Mouse (Mus musculus): ENCODE data around the gene Tmc6.
"Not testable (repeated sequence)": the region's sequence is repeated elsewhere in the genome, so short reads cannot be mapped to it uniquely, and the experiment has no call there.

The Tmc6 gene

DNA sequence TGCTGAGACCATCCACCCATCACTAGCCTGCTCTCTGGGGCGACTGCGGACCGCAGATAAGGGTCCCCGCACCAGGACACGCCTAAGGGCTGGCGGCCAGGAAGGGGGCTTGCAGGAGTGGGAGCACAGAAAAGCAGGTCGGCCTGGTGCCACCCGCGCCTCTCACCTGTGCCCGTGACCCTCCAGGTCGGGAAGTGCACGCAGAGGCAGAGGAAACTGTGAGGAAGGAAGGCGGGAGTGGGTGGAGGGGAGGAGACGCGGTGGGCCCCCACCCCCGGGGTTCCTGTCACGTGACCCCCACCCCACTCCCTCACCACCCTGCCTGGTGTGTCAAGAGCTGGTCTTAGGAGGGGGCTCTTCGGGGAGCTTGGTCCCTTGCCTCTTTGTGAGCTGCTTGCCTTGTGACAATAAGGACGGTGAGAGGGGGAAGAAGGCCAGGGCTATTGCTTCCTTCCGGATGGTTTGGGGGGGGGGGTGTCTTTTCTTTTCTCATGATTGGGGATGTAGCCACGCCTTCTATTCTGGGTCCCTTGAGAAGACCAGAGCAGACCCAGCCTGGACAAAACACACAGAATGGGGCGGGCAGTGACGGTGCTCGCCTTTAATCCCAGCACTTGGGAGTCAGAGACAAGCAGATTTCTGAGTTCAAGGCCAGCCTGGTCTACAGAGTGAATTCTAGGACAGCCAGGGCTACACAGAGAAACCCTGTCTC is at the start of gene Tmc6, which contains the start of gene Tmc8:
Tmc6 (minus strand) TSS at position 206 of the 712 bp plus-strand sequence.
Tmc8 (plus strand) TSS at position 84 of the 712 bp plus-strand sequence.
- peak; percentile 66 for DNase-seq

DNA sequence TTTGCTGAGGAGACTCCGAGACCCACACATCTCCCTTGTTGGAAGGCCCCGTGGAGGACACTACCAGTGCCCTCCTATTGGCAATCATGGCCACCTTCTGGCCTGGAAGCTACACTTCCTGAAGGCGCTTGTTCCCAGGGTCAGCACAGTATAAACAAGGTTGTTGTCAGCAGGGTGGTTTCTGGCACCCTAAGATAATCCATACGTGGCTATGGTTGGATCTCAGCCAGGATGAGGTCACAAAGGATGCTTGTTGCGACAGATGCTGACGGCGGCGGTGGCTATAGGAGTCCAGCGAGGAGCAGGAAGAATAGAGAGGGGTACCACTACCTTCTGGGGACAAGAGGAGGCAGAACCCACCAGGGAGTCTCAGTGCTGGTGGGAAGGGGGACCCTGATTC is 48.4 kb upstream of the Tmc6 start:
- DNase-seq, result peak; percentile 36

GRCm38 (mm10) chr11:117829671-117830215 is 47.7 kb upstream of the Tmc6 start:
- DNase-seq, result peak; percentile 37

GRCm38 (mm10) chr11:117828888-117829604 is 47.0 kb upstream of the Tmc6 start:
- DNase-seq, result peak; percentile 37

DNA sequence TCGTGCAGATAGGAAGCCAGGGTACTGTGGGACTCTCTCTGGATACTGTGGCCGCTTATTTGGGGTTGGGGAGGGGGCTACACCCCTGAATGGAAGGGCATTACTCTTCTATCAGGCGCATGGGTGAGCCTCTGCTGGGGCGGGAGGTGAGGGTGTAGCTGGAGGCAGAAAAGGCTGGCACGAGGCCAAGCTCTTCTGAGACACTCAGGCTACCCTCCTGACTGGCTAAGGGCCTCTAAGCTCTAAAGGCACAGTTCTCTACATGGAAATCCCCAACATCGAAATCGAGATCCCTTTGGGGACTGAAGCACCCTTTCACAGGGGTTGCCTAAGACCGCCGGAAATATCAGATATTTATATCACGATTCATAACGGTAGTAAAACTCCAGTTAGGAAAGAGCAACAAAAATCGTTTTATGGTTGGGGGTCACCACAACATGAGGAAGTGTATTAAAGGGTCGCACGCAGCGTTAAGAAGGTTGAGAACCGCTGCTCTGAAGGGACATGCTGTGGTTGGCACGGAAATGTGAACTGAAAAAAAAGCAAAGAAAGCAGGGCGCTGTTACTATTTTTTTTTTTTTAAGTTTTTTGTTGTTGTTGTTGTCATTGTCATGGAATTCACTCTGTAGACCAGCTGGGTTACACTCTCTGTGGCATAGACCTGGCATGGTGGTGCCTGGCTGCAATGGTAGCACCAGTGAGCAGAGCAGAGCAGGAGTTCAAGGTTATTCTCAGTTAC is 46.3 kb upstream of the Tmc6 start:
- peak; percentile 65 for DNase-seq

DNA sequence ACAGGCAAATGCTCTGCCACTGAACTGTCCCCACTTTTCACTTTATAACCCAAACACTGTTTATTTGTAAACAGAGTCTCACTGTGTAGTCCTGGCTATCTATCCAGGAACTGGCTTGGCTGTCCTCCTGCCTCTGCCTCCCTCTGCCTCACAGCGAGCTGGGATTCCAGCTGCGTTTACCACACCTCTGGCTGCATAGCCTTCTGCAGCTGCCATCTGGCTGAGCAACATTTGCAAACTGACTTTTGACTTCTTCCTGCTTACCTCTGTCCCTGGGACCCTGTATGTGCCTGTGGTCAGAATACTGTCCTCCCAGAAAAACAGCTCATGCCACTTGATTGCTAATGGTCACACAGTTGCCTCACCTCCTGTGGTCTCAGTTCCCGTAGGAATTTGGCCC is 45.4 kb upstream of the Tmc6 start:
- no peak for DNase-seq

DNA sequence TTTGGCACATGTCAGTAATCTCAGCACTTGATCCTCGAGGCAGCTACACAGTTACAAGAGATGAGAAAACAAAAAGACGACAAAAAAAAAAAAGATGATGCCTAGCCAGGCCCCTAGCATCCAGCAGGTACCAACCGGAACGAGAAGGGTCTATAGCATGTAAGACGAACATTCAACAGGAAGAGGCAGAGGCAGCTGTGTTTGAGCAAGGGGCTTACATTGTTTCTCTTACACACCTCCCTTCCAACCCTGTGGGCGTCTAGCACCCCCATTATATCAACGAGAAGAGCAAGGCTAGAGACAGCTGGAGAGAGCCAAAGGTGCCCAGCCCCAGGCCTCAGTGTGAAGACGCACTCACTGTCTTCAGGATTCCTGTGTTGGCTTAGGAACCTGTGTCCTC is 44.9 kb upstream of the Tmc6 start:
- no peak for DNase-seq

DNA sequence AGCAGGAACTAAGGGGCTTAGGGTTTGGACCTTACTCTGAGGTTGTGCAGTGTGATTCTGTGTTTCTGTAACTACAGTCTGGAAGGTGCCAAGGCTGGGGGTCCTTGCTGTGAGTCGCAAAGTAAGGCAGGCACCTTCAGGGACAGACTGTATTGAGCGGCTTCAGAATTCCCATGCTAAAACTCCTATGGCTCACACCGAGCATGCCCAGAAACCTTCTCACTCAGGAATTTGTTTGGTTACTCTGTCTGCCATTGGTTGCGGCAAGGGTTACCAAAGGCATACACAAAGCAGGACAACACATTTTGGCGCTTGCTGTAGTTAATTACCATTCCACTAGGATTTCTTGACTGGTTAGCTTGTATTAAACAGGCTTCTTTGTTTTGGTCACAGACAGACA is 44.2 kb upstream of the Tmc6 start:
- DNase-seq, result no peak

GRCm38 (mm10) chr11:117825333-117826101 is 43.5 kb upstream of the Tmc6 start, which contains the start of the genes Afmid and Tk1:
Gene Afmid (plus strand): TSS chr11:117825924.
Gene Tk1 (minus strand): TSS chr11:117826092.
- DNase-seq, result peak; percentile 73

DNA sequence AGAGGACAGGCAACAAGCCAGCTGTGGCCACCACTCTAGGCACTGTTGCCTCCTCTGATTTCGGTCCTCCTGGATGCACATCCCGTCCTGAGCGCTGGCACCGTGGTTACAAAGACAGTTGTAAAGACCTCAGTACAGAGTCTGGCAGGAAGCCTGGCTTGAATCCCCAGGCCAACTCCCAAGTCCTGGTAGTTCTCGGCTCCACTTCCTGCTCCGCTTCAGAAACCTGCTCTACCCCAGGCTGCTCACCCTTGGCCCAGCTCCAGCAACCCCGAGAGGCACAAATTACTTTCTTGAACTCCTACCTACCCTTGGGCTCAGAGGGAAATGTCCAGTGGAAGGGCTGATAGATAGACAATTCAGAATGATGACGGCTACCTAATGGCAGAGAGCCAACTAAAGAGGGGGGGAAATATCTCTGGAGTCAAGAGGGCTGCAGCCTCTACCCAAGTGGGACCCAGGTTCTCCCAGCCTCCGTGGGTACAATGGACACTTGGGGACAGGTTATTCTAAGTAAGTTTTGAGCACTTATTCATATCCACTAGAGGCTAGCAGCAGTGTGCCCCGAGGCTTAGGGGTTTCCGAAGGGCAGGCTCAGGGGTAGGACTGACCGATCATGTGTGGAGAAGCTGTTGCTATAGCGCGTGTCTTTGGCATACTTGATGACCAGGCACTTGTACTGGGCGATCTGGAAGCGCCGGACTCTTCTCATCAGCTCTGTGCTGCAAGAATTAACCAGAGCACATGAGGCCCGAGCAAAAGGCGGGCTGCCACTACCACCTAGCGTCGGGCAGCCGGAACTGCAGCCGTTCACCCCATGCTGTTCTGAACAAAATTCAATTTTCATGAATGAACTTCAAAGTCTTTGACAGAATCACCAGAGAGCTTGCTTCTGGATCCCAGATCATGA is 42.3 kb upstream of the Tmc6 start:
- peak; percentile 86 for DNase-seq

GRCm38 (mm10) chr11:117823411-117823810 is 41.4 kb upstream of the Tmc6 start:
- DNase-seq, result no peak

DNA sequence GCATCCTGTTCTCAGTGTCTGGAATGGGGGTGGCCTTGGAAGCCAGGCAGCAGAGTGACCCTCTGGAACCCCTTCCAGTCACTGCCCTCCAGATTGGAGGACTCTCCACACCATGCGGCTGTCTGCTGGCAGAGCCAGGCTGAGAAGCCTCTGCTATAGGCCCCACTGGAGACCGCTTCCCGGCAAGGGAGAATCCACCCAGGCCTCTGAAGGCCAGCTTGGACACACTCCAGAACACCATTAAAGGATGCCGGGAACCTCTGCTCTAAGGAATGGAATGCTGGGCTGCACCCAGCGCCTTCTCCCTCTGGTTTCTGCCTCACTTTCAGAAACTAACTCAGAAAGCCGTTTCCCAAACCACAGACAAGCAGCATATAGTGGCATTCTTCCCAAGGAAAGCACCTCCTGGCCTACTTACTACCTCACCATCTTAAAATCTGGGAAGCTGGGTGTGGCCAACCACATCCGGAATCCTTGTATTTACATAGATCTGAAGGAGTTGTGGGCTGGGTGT is 40.8 kb upstream of the Tmc6 start:
- DNase-seq, result peak; percentile 63

- no peak for DNase-seq
These were observed 39.9 kb upstream of the Tmc6 start for GRCm38 (mm10) chr11:117821868-117822267.

- no peak for DNase-seq
These were observed 38.2 kb upstream of the Tmc6 start for GRCm38 (mm10) chr11:117820173-117820572.

- DNase-seq, result no peak
These were observed 37.1 kb upstream of the Tmc6 start for GRCm38 (mm10) chr11:117819095-117819494.

DNA sequence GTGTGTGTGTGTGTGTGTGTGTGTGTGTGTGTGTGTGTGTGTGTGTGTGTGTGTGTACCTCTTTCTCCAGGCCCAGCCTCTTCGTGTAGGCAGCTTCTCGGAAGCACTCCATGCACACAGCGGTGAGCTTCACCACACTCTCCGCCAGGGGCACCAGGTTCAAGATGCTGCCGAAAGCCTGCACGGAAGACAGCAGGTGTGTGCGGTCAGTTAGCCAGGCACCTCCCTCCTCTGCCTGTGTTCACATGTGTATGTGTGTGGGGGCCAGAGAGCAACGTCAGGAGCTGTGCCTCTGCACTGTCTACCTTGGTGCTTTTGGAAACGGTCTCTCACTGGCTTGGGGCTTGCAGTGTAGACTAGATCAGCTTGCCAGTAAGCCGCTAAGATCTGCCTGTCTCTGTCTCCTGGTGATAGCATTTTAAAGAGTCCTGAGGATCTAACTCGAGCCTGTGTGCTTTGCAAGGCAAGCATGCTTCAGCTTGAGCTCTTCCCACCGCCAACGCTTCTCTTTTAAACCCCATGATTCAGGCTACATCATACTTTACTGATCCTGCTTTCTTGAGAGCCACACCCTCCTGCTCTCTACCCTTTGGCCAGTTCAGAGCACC is 34.5 kb upstream of the Tmc6 start:
- DNase-seq, result no peak

DNA sequence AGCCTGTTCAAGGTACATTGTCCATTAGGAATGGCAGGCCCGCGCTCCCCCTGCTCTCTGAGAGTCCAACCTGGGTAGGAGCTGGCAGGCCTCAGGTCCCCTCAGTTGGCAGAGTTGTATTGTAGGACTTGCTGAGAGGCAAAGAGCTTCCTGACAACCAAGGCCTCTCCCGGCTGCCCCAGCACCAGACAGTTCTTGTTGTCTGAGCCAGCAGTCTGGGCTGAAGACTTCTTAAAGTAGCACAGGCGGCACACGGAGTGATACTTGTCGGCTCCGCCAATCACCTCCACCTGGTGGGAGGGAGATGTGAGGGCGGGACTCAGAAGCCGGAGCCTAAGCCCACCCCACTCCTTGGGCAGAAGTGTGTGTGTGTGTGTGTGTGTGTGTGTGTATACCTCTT is 33.9 kb upstream of the Tmc6 start:
- not testable (repeated sequence) for DNase-seq

GRCm38 (mm10) chr11:117814704-117815366 is 32.8 kb upstream of the Tmc6 start:
- DNase-seq, result no peak

DNA sequence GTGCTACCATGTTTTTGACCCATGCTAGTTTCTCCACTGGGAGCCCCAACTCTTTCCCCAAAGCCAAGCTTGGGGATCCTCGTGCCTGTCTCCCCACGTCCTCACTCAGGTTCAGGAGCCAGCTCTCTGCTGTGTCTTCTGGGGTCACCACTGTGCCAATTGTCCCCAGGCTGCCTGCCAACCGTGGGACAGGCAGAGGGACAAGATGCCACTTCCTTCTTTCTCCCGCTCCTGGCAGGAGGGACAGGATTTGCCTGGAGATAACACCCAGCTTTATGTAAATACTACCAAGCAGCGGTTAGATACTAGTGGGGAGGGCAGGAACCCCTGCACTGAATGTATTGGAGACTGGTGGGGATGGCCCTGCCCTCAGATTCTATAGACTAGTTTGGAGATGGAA is 31.9 kb upstream of the Tmc6 start:
- DNase-seq, result peak; percentile 30
